Mouse (Mus musculus): ENCODE measurements around the gene Mpped1.

Gene Mpped1

GRCm38 (mm10) chr15:83842915-83843789 is 63.9 kb downstream of the Mpped1 start:
- no peak for TF ChIP-seq GATA4 (IDR thresholded peaks at IDR 0.05; ENCODE audit: insufficient replicate concordance, low read length)

DNA sequence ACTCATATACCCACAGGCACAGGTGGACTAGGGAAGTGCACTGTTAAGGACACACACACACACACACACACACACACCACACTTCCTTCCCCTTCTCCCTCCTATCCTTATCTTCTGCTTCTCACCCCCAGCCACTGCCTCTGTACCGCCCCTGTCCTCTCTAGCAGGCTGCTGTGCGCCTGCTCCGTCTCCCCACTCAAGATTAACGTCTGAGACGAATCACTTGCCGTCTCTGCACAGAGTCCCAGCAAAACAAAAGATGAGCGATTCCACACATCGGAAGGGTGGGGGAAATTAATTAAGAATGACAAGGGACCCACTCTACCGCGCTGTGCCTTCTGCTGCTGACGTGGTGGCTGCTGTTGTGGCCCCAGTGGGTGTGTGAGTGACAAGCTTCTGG is 66.5 kb downstream of the Mpped1 start:
- TF ChIP-seq GATA4 (IDR thresholded peaks at IDR 0.05; ENCODE audit: insufficient replicate concordance, low read length): no peak

DNA sequence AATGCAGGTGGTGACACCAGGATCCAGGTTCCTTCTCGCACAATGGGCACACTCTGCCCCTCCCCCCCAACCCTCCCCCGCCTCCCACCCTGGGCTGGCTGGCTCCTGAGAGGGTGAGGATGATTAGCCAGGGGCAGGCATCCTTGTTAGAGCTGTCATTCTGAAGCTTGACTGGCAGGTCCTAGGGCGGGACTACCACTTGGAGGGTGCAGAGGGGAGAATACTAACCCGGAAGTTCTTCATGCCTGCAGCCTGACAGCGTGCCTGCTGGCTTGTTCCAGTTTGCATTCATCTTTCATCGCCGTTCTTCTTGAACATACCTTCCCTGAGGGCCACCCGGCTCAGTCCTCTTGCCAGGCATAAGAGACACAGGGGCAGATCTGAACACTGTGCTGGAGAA is 67.3 kb downstream of the Mpped1 start:
- no peak for TF ChIP-seq GATA4 (IDR thresholded peaks at IDR 0.05; ENCODE audit: insufficient replicate concordance, low read length)

DNA sequence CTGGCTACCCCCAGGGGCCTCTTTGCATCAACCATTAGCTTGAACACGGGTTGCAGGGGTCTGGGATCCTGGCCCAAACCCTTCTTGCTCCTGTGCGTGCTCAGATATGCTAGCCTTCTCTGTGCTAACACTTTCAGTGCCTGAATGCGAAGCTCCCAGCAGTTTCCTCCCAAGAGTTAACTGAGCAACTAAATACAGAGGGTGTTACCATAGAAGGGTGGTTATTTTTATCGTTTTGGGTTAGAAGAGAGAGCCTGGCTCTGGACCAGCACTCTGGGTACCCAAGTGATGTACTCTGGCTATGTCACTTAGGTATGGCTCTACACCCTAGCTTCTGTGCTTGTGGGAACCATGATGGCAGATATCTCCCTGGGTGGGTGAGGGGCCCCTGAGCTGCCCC is 68.2 kb downstream of the Mpped1 start:
- no peak for TF ChIP-seq GATA4 (IDR thresholded peaks at IDR 0.05; ENCODE audit: insufficient replicate concordance, low read length)

DNA sequence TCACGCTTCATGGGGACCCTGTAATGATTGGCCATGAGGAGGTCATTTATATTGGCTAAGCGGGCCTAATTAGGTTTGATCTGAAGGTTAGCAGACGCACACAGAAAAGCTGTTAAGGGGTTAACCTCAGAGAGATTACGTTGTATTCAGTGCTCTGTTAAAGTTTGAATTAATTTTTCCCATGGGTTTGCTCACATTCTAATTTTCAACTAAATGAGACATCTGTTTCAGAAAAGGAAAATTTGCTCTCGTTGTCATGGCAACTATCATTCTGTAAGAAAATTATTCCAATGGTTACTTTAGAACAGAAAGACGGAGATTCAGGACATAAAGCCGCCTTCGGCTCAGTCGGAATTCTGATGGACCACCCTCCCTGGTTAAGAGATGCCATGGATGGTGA is 68.9 kb downstream of the Mpped1 start:
- TF ChIP-seq GATA4 (IDR thresholded peaks at IDR 0.05; ENCODE audit: insufficient replicate concordance, low read length): no peak

GRCm38 (mm10) chr15:83853400-83853811 is 74.1 kb downstream of the Mpped1 start:
- no peak for TF ChIP-seq GATA4 (IDR thresholded peaks at IDR 0.05; ENCODE audit: insufficient replicate concordance, low read length)

DNA sequence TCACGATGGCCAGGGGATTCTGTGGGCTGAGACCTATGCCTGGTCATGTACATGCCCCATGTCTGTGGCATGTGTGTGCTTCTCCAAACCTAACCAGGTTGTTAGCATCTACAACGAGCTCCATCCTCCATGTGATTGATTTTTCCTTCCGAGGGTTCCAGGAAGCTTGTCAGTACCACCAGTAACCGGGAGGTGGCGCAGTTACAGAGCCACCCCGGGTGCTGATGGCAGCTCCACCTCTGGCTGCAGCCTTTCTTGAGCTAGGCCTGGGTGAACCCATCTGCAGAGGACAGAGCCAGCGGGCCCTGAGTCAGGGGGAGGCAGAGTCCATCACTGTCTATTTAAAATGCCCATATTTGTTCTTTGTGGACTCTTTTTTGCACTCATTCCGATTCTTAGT is 77.9 kb downstream of the Mpped1 start:
- TF ChIP-seq GATA4 (IDR thresholded peaks at IDR 0.05; ENCODE audit: insufficient replicate concordance, low read length): no peak

DNA sequence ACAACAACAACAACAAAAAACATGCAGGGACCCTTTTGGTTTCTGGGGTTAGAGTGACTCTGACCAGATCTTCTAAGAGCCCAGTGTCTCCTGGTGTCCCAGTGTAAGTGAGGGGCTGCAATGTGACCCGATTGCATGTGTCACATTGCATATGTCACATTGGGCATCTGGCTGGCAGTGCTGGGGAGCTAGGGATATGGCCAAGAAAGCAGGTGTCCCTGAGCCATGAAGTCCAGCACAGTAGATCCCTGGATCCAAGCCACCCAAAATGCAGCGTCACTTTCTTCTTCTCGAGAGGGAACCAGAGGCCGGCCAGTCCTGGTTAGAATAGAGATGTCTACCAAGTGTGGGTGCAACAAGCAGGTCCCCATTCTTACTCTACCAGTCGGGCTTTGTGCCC is 86.4 kb downstream of the Mpped1 start:
- TF ChIP-seq GATA4 (IDR thresholded peaks at IDR 0.05; ENCODE audit: insufficient replicate concordance, low read length): no peak

DNA sequence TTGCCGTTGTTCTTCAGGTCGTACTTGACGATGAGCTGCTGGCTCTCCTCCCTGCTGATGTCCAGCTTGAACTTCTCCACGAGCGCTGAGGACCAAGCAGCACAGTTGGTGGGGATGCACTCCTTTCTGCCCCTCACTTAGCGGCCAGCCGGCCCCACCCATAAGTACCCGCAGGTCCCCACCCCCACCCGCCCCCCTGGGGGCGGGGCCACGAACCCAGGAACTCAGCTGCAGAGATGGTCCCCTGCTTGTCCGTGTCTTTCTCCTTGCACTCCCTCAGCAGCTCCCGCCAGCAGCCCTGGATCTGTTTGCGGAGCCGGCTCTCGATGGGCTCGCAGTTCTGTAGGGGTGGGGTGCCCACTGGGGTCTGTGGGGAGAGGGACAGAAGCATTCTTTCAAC is 91.7 kb downstream of the Mpped1 start:
- TF ChIP-seq GATA4 (IDR thresholded peaks at IDR 0.05; ENCODE audit: insufficient replicate concordance, low read length): no peak

GRCm38 (mm10) chr15:83877155-83877866 is 98.0 kb downstream of the Mpped1 start:
- TF ChIP-seq GATA4 (IDR thresholded peaks at IDR 0.05; ENCODE audit: insufficient replicate concordance, low read length): no peak

DNA sequence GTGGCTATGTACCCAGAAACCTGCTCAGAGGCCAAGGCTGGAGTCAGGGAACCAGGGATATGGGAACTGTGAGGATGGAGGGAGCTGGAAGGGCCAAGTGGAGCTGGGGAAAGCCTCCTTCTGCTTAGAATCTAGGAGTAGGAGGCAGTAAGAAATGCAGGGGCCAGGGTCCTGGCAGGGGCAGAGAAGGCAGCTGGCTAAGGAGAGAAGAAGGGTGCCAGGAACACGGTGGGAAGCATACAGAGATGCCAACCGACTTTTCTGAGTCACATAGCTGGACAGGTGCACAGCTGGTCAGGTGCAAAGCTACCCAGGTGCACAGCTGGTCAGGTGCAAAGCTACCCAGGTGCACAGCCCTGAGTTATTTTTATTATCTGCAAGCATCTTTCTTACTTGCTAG is 98.6 kb downstream of the Mpped1 start:
- no peak for TF ChIP-seq GATA4 (IDR thresholded peaks at IDR 0.05; ENCODE audit: insufficient replicate concordance, low read length)

DNA sequence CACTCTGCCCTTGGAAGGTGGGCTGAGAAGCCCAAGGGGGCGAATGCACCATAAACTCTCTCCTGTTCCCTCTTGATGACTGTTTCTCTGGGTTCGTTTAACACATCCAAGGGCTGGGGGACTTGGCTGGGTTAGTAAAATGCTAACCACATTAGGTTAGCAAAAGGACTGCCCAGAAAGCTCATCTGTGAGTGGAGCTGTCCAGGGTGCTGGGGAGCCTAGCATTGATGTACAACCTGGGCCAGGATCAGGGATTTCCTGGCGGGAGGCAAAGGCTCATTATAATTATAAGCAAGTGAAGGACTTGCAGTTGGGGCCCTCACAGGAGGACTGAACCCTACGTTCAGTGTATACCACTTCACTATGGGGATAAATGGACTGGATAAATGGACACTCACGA is 100.6 kb downstream of the Mpped1 start:
- no peak for TF ChIP-seq GATA4 (IDR thresholded peaks at IDR 0.05; ENCODE audit: insufficient replicate concordance, low read length)

GRCm38 (mm10) chr15:83883821-83884220 is 104.6 kb downstream of the Mpped1 start:
- TF ChIP-seq GATA4 (IDR thresholded peaks at IDR 0.05; ENCODE audit: insufficient replicate concordance, low read length): no peak

GRCm38 (mm10) chr15:83884291-83884690 is 105.0 kb downstream of the Mpped1 start:
- TF ChIP-seq GATA4 (IDR thresholded peaks at IDR 0.05; ENCODE audit: insufficient replicate concordance, low read length): no peak

DNA sequence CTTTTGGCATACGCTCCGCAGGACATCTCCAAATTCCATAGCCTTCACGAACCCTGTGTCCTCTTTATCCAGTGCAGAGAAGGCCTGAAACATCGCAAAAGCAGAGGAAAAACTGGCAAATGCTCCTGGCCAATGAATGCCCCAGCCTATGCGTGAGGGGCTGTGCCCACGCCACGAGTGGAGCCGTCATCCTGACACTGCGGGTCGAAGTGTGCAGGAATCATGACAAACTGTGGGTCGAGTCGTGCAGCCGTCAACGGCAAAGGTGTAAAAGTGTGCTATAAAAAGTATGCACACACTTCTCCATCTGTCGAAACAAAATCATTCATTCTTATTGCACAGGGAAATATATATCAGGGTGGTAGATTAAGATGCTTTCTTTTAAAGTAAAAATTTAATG is 113.6 kb downstream of the Mpped1 start:
- TF ChIP-seq GATA4 (IDR thresholded peaks at IDR 0.05; ENCODE audit: insufficient replicate concordance, low read length): no peak

DNA sequence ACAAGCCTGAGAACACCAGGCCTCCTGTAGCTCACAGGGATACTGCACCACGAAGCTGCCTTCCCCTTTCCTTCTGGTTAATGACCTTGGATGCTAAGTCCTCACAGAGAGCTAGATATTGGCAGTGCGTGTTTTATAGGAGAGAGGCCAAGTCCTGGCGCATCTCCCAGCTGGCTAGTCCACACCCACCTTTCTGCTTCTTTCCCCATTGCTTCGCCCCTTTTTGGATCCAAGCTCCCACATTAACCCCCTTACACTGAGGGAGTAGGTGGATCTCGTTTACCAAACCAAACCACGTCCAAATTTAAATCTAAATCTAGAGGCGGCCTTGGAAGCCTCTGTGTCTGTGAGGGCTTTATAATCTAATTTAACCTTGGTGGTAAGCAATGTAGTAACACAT is 115.0 kb downstream of the Mpped1 start:
- no peak for TF ChIP-seq GATA4 (IDR thresholded peaks at IDR 0.05; ENCODE audit: insufficient replicate concordance, low read length)

All from liver, adult (tissue).